Mouse (Mus musculus): ENCODE results near the gene Epha3. TPM values are rescaled to one million over a fixed set of nuclear protein-coding genes. Genes with fewer than 3 reads are reported as not detected.

Gene Epha3
- polyA plus RNA-seq, 1 experiment from 2014 or later: 19.2 TPM

DNA sequence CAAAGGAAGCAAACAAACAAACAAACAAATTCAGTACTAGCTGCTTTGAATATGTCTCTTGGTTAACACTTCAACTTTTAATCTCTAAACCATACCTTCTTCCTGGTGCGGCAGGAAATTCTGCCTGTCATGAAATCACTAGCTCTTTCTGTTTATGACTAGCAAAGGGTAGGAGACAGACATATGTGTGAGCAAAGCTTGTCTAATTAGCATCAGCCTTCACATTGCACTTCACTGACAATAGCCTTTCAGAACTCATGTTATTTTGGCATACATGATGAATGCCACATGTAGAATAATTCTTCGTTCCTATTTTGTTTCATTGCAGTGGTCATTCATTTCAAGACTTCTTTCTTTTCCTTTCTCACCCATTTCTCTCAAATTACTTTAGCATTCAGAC, 357.5 kb downstream of the Epha3 start:
- no peak for ATAC-seq
- Histone ChIP-seq H3K4me3 (ENCODE audit: low read length) (no peak overlapping the region), H3K4me1 (ENCODE audit: control insufficient read depth, insufficient read depth, low read depth, low read length) (no peaks in the 10 kb centered on the region), H3K9me3 (ENCODE audit: control insufficient read depth, low read length) (no peaks in the 10 kb centered on the region), H3K27me3 (replicated peaks; ENCODE audit: control insufficient read depth, insufficient read depth, low read length) (no peaks in the 10 kb centered on the region), H3K4me2 (ENCODE audit: low read length) (no peak overlapping the region), H3K27ac (ENCODE audit: low read depth, low read length) (no peak overlapping the region), H3K9ac (ENCODE audit: low read depth, low read length) (no peak overlapping the region), H3K36me3 (ENCODE audit: control insufficient read depth, insufficient read depth, low read length) (no peaks in the 10 kb centered on the region)
- 76% methylated on average over 2 of the region's 2 CpGs for WGBS

DNA sequence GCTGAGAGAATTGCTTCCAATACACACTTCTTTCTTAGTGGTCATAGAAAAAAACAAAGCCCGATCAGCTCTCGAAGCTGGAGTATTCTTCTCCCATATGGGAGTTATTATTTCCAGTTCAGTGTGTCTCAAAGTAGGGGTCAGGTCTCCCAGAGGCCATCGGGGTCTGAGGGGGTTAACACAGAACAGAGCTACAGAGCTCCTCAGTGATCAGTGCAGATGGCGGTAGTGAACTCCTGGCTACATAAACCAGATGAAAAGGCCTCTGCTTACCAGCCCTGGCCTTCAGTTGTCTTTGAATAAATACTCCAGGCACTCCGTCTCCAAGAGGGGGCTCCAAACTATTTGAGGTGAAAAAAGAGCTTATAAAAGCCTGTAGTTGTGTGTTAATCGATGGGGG, 362.5 kb downstream of the Epha3 start:
- no peak for ATAC-seq
- 39% methylated on average over 6 of the region's 6 CpGs for WGBS
- Histone ChIP-seq H3K4me2 (ENCODE audit: low read length) (no peak overlapping the region), H3K9ac (ENCODE audit: low read depth, low read length) (no peak overlapping the region), H3K4me3 (ENCODE audit: low read length) (no peak overlapping the region), H3K4me1 (ENCODE audit: control insufficient read depth, insufficient read depth, low read depth, low read length) (no peaks in the 10 kb centered on the region), H3K27ac (ENCODE audit: low read depth, low read length) (no peak overlapping the region), H3K27me3 (replicated peaks; ENCODE audit: control insufficient read depth, insufficient read depth, low read length) (no peaks in the 10 kb centered on the region), H3K36me3 (ENCODE audit: control insufficient read depth, insufficient read depth, low read length) (no peaks in the 10 kb centered on the region), H3K9me3 (ENCODE audit: control insufficient read depth, low read length) (no peaks in the 10 kb centered on the region)

DNA sequence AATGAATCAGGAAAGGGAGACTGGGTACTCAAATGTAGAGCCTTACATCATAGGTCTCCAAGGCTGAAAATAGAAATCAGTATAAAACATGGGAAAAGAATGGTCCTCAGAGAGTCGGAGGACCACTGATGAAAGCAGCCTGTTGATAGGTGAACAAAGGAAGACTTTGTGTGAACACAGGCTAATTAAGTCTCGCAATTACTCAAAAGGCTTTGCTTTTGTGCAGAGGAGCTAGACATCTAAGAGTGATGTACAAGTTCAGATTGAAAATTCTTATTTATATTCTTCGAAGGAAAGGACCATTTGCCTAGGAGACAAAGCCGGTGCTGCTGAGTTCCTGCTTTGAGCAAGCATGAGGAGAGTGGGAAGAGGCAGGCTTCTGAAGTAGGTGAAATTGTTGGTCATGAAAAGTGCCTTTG, 363.0 kb downstream of the Epha3 start:
- Histone ChIP-seq H3K4me3 (ENCODE audit: low read length) (no peak overlapping the region), H3K36me3 (ENCODE audit: control insufficient read depth, insufficient read depth, low read length) (no peaks in the 10 kb centered on the region), H3K4me2 (ENCODE audit: low read length) (no peak overlapping the region), H3K27ac (ENCODE audit: low read depth, low read length) (no peak overlapping the region), H3K4me1 (ENCODE audit: control insufficient read depth, insufficient read depth, low read depth, low read length) (no peaks in the 10 kb centered on the region), H3K9ac (ENCODE audit: low read depth, low read length) (no peak overlapping the region), H3K27me3 (replicated peaks; ENCODE audit: control insufficient read depth, insufficient read depth, low read length) (no peaks in the 10 kb centered on the region), H3K9me3 (ENCODE audit: control insufficient read depth, low read length) (no peaks in the 10 kb centered on the region)
- 28% methylated on average over 4 of the region's 4 CpGs for WGBS
- no peak for ATAC-seq
